Mouse (Mus musculus): ENCODE data around the gene Cnot6.

Gene Cnot6

DNA sequence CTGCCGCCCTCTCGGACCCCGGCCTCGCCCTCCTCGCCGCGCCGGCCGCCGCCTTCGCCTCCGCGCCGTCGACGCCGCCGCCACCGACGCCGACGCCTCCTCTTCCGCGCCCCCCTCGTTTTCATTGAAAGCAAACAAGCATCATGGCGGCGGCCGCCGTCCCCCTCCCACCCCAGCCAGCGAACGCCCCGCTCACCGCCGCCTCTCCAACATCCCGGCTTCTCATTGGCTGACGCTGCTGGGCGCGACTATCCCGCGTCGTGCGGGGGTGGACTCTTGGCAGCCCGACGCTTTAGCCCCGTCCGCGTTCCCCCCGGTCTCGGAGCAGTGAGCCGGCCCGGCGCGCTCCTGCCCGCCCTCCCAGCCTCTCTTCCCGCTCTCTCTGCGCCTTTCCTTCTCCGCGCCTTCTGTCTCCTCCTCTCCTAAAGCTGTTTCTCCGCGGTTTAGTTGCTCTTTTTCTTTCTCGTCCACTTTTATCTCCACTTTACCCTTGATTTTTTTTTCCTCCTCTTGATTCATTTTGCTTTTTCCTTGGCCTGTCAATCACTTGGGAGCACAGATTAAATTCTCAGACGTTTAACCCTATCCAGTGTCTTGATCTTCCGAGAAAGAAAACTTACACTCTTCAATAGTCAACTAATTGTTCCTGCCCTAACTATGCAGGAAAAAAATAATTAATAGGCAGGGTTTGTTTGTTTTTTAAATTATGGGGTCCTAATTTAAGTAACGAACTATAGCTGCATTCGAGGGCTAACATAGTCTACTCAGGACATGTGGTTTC lies at the start of gene Cnot6:
Gene Cnot6 (minus strand): TSS at position 169 of the 781 bp plus-strand sequence.
- DNase-seq (ENCODE audit: low read depth), result peak; percentile 99

DNA sequence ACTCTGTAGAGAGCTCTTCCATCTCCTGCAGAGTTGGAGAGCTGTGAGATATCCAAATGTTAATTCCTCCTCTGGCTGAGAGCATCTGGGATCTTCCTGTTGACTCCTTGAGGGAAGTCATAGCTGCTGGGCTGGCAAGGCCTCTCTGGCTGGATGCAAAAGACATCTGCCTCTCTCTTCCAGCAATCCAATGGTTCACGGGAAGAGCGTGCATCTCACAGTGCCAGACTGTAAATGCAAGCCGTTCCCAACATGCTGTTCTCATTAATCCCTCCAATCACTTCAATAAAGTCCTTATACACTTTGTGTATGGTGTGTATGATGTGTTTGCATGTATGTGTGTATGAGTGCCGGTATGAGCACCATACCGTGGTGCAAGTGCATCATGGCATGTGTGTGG lies 48.6 kb upstream of the Cnot6 start:
- no peak for DNase-seq (ENCODE audit: low read depth)

DNA sequence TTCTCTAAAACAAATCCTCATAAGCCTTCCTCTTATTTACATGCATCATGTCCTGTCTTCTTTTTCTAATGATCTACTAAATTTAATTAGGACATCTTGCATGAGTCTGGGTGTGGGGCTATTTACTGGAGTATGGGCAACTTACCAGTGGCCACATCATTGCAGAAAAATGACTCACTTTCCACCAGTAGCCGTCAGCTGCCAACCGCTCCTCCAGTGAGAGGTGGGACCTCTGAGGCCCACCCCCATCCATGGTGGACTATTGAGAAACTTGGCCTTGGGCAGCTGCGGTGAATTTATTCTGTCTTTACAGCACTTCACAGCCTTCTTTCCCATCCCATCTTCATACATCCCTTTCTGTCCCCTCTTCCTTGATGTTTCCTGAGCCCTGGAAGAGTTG lies 45.6 kb upstream of the Cnot6 start:
- DNase-seq (ENCODE audit: low read depth), result peak; percentile 65

DNA sequence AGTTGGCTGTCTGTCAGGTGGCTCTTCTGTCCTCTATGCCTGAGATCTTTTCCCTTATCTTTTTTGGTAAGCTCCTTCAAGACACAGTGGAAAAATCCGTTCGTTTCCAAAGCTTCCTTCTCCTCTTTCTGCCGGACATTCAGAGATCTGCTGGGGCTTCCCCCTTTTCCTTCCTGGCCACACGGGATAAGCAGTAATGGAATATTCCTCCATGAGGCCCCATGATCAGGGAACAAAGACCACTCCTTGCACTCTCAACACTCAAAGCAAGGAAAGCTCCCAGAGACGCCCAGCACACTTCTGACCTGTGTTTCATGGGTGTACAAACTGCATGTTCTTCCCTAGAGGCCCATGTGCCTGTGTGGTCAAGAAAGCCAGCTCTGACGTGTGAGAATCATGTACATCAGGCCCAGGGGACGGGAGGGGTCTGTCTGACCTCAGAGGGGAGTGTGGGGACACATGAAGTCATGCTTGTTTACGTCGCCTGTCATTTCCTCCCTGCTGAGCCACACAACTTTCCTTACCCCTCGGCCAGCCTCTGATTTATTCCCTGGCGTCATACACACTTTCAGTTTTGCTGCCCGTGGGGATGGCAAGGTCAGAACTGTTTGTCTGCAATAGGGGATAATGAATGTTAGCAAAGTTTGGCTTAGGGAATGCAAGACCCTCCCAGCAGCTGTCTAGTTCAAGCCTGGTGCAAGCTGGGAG lies 42.6 kb upstream of the Cnot6 start:
- DNase-seq (ENCODE audit: low read depth), result peak; percentile 27

DNA sequence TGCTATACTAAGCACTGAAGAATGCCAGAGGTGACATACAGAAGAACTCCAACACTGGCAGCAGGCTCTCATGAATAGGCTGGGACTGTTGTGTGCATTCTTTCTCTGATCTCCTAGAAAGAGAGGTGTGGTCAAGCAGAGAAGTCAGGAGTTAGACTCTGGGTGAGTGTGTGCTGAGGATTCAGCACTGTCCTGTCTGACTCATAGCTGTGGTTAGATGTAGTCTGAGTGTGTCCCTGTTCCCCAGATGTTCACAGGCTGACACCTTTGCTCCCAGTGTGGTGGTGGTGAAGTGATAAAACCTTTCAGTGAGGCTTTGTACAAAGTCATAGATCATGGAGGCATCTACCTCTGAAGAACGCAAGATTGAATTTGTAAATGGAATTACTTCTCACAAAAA lies 34.2 kb upstream of the Cnot6 start:
- DNase-seq (ENCODE audit: low read depth), result no peak

DNA sequence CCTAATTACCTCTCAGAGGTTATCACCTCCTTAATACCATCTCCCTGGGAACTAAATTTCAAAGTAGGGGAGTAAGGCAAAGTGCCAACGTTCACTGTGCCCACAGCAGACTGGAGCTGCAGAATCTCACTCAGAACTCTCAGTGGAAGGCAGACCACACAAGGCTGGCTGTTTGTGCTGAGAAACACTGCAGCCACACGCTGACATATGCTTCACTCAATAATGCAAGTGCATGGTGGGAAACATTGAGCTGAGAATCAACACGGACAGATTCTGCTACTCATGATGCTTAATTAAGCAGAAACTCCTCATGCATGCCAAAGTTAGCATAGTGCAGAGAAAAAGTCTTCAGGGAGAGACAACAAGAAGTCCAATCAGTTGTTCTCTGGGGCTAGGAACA lies 33.3 kb upstream of the Cnot6 start:
- no peak for DNase-seq (ENCODE audit: low read depth)

DNA sequence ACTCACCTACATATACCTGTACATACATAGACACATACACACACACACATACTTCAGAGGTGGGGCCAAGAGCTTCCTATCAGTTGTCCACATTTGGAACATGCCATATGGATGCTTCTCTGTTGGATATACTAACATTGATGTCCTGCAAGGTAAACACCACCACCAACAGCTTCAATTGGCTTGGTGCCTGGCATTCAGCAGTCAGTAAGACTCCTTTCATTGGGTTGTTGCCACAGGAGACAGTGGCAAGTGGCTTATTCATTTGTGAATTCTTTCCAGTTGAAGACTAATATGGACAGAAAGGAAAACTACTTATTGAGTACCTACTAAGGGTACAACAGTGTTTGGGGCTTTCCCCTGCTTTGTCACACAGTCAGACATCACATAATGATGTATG lies 32.5 kb upstream of the Cnot6 start:
- no peak for DNase-seq (ENCODE audit: low read depth)

DNA sequence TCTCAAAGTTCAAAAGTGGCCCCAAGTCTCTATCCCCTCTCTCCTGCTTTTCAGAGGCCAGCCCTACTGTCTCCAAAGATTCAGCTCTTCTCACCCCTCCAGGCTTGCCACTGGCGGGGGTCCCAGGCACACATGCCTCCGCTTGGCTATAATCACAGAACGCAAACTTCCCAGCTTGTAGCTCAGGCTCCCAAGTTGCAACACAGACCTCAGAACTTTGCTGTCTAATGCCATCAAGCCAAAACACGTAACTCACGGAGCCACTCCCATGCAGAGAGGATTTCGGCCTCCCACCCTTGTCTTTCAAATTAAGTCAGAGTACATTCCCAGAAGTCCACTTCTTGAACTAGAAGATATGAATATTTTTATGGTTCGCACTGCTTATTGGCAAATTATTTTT lies 31.1 kb upstream of the Cnot6 start:
- DNase-seq (ENCODE audit: low read depth), result no peak

DNA sequence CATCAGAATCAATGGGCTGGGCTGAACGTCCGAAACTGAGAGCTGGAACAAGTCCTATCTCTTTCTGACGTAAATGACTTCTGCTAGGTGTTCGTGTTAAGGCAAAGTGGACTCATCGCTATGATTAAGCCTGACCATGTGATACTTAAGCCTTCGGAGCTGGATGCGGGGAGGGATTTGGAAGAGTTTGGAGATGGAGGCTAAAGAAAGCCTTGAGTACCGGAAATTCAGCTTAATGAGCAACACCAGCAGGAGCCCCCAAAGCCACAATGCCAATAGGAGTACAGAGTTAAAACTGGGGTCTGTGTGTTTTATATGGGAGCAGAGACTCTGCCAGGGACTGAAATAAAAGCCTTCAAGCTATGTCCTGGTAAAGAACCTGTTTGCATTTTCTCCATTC lies 29.7 kb upstream of the Cnot6 start:
- no peak for DNase-seq (ENCODE audit: low read depth)

DNA sequence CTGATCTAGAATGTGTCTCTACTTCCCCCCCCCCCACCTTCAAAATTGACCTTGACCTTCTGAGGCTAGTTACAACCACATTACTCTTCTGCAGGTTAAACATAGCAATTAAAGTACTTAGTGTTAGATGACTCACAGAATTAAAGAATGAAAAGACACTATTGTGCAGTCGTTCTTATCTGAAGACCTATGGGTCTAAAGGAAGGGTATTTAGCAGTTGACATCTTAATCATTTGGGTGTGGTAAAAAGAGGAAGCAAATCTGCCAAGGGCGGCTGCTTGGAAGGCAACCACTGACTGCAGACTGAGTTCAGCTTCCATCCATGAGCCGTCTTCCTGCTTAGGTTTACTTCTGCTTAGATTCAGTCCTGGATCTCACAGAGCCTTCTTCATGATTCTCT lies 27.3 kb upstream of the Cnot6 start:
- no peak for DNase-seq (ENCODE audit: low read depth)

DNA sequence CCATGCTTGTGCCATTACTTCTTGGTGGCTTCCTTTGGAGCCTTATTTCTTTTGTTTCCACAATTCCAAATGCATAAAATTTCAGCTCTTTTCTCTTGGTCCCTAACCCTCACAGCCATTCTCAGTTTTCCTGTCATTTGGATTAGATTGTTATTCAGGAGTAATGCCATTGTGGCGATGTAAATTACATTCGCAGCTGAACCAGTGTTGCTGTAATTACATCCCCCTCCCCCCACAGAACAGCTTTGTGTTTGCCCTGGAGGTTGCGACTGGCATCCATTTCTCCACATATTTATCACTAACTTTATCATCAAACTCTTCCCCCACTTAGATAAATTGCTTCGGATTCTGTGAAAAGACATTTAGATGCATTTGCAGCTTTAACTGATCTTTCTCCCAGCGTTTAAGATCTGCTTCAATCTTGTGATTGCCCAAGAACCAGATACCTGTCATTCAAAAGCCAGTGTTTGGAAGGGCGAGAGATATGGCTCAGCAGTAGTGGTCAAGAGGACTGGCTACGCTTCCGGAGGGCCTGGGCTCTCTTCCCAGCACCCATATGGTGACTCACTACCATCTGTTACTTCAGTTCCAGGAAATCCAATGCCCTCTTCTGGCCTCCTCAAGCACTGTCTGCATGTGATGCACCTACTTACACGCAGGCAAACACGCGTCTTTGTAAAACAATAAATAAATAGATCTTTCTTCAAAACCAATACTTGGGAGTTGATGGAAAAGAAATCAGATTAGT lies 26.3 kb upstream of the Cnot6 start:
- DNase-seq (ENCODE audit: low read depth), result peak; percentile 54

DNA sequence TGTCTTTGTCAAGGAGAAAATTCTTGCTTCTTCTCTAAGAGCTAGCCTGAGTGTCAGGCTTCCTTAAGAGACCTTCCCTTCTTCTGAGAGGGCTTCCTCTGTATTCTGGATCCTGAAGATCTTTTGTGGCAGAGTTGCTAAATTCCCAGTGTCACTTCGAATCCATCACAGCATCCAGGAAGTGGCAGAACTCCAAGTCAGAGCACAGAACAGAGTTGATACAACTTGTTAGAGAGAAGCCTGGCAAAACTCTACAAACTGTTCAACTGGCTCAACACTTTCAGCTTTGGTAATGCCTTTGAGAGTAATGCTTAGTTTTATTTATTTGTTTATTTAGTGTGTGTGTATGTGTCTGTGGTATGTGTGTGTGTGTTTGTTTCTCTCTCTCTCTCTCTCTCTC lies 25.1 kb upstream of the Cnot6 start:
- DNase-seq (ENCODE audit: low read depth), result peak; percentile 77

DNA sequence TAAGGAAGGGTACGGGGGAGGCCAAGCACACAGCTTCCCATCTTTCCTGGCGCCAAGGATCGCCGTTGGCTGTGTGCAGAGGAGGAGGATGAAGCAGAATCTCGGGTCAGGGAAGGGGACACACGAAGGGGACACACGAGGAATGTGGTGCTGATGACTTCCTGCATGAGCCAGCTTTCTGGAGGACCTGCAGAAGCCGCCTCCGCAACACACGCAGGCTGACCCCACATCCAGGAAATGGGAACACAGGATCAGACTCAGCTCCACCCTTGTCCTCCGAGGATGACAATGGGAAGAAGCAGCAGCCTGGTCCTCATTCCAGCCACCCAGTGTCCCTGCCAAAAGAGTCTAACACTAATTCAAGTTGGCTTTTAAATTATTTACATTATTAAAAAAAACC lies 22.2 kb upstream of the Cnot6 start:
- no peak for DNase-seq (ENCODE audit: low read depth)

DNA sequence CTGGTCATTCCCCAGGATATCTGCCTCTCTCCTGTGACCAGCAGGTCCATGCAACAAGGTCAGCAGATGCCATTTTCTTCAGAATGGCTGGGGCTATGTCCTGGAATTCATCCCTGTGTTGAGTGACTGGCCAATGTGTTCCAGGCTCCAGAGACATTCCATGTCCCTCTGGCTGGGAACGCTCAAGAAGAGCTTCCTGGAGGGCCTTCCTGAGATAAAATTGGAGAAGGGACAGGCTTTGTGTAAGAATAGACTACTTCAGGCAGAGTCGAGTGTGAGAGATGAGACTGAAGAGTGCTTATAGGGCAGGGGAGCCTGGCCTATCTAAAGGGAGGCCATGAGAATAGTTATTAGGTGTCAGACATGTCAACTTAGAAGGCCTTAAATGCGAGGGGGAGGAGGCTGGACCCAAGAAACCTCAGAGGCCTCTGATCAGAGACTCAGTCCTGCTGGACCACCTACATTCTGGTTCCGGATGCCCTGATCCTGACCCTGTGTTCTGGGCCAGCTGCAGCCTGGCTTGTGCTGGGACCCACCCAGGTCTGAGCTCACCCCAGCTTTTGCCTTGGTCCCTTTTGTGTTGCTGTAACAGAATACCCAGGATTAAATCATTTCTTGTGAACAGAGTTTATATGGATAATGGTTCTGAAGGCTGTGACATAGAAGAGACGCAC lies 17.9 kb upstream of the Cnot6 start:
- no peak for DNase-seq (ENCODE audit: low read depth)

DNA sequence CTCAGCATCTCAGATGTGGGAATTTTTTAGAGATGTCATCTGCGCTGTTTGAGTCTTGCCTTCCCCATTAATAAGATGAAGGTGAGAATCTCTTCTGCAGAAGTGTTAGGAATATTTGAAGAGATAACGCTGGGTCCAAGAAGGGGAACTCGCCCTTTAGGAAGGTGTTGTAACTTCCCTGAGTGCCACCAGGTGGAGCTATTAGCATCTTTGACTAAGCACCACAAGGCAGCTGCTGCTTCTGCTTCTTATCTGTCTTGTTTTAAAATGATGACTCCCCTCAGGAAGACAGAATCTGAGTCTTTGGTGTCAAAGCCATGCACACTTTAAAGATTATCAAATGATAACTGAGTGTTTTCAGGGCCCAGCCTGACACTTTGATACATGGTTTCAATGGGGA lies 15.4 kb upstream of the Cnot6 start:
- peak; percentile 79 for DNase-seq (ENCODE audit: low read depth)

DNA sequence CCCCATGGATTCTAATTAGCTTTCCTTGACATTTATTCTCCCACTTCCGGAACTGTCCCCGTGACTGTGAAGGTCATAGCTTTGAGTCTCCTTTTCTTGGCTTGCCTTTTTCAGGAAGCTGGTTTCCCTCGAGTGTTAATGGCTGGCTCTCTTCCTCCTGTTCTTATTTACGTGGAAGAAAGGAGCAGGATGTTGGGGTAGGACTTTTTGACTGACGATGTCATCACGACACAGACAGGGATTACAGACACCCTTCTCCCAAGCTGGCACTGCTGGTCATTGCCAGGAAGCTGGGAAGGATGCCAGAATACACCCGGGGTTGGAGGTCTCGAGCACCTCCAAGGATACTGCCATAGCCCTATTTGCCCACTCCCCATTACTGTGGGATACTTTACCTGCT lies 14.3 kb upstream of the Cnot6 start:
- DNase-seq (ENCODE audit: low read depth), result no peak

DNA sequence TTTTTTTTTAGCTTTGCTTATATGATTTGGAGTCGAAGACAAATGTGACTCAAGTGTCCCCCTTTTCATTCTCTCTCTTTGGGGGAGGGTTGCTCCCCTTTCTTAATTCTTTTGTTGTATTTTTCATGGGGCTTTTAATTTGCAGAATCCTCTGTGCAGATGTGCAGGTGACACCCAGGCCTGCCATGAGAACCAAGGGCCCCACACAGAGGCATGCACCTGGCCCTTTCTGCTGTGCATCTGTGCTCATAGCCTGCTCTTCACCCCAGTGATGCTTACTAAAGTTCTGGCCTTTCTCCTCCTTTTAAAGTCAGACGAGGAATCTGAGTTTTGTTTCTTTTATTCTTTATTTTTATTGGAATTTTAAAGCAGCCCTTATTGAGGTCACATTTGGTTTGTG lies 12.2 kb upstream of the Cnot6 start:
- DNase-seq (ENCODE audit: low read depth), result no peak

DNA sequence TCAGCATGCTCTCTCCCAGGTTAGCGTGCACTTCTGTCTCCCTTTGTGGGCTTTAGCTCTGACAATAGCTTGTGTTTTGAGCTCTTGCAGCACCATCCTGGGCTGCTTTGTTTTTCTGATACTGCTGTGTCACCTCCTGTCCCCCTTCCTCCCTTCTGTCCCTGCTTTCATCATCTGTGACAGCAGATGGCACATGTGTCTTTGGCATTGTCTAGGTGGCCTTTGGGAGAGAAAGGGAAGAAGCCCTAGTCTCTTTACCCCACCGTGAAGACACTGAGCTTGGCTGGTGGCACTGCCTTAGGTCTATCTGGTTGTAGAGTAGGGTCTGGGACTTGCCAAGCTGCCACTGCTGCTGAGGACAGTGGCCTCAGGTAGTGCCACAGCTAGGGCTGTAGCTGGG lies 10.8 kb upstream of the Cnot6 start:
- DNase-seq (ENCODE audit: low read depth), result no peak

DNA sequence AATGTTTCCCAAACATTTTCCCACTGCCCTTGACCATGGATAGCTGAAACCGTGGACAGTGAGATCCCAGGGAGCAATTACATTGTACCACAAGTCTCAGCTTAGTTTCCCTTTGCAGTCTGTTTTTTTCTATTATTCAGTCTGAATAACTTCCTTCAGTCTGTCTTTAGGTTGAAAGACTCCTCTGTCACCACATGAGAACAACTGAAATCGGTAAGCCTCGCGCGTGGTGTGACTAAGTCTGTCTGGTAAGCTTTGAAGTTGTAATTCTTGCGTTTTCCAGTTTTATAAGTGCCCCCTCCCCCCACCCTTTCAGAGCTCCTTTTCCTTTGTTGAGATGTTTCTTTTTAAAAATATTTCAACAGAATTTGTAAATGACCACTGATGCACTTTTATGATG lies 10.2 kb upstream of the Cnot6 start:
- no peak for DNase-seq (ENCODE audit: low read depth)

DNA sequence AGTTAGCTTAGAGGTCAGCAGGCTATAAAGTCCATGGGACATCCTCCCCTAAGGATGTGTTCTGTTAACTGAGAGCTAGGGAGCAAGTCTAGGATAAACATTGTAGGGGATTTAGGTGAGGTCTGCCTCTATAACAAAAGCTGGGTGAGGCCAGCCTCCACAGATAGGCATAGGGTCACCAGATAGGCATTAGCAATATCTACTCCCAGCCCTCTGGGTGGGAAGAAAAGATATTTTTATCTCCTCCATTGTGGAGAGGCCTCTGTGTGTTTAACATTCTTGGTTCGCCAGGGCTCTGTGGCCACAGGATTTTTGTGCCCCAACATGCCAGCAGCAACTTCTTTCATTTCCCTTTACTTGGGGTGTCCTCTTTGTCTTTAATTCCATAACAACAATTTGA lies 8.8 kb upstream of the Cnot6 start:
- DNase-seq (ENCODE audit: low read depth), result no peak

DNA sequence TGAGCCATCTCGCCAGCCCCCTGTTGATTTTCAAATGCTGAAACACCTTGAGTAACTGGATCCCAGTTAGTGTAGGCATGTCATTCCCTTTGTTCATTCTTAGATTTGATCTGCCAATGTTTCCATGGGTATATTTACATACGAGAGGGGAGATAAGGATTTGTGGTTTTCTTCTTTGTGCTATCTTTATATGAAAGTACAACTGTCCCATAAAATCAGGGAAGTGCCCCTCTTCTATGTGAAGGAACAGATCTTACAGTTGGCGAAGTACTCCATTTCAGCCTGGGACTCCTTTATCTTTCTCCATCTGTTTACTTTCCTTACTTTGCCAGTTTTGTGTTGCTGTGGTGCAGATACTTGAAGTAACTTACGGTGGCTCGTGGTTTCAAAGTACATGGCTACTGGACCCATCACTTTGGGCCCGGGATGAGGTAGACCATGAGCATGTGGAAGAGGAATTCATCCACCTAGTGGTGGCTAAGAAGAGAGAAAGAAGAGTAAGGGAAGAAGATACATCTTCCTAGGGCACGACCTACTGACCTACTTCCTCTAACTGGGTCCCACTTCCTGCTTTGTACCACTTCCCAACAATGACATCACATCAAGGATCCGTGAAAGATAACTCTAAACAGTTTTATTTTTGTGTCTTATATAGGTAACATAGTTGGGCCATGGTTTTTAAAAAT lies 7.1 kb upstream of the Cnot6 start:
- DNase-seq (ENCODE audit: low read depth), result no peak
